Comparison of ENCODE assay signal across 13 mouse cellular contexts in genomic region chr4:89474836-89475541, GRCm38 (mm10).
DNase-seq lines count a peak whose midpoint lies in the region; ATAC-seq and TF ChIP-seq lines count a peak whose summit lies in the region.
"Had no signal": no experiment of that assay in that cellular context is flagged by ENCODE, and none has a peak within 500 bp of the region (broad histone marks: within the 10 kb centered on the region; RNA-seq: fewer than 3 reads in every experiment).

No protein-coding gene starts in this region.

- no peak overlapping the region for H3K4me2 ChIP-seq in kidney, embryonic 16.5 days (replicated peaks; ENCODE audit: low read depth, low read length)
- no peak overlapping the region for H3K4me2 ChIP-seq in limb, embryonic 14.5 days (replicated peaks; ENCODE audit: low read depth, low read length, severe bottlenecking)
- no peak overlapping the region for H3K4me2 ChIP-seq in forebrain, embryonic 12.5 days
- H3K4me2 ChIP-seq: lung, embryonic 15.5 days; neural tube, embryonic 13.5 days had no signal

- no peak for TF ChIP-seq POLR2A in kidney, adult 2 months (IDR thresholded peaks at IDR 0.05; ENCODE audit: low read depth, low read length)
- TF ChIP-seq POLR2A in limb, embryonic 14.5 days (IDR thresholded peaks at IDR 0.05; ENCODE audit: borderline replicate concordance, extremely low read depth, insufficient read depth, insufficient read length) = no peak

- no peaks in the 10 kb centered on the region for H3K27me3 ChIP-seq in kidney, embryonic 16.5 days (ENCODE audit: insufficient read depth, low read length)
- H3K27me3 ChIP-seq in kidney, adult 2 months (replicated peaks; ENCODE audit: control insufficient read depth, insufficient read depth, low read length) = no peaks in the 10 kb centered on the region; the same call in 1 of the 2 replicates
- H3K27me3 ChIP-seq in limb, embryonic 14.5 days (ENCODE audit: control insufficient read depth, insufficient read depth, low read length) = no peaks in the 10 kb centered on the region
- H3K27me3 ChIP-seq in forebrain, embryonic 12.5 days = no peaks in the 10 kb centered on the region
- H3K27me3 ChIP-seq: lung, embryonic 15.5 days; neural tube, embryonic 13.5 days had no signal

- no peak for TF ChIP-seq CTCF in kidney, adult 2 months (conservative IDR thresholded peaks at IDR 0.05; ENCODE audit: insufficient read depth, insufficient read length, low read depth, low read length)

- peak; percentile 78; the same call in 1 of the 2 replicates for ATAC-seq in kidney, embryonic 16.5 days (ENCODE audit: low FRiP score, low TSS enrichment)
- no peak for ATAC-seq in limb, embryonic 14.5 days (ENCODE audit: low FRiP score, low read depth)
- ATAC-seq in forebrain, embryonic 12.5 days (ENCODE audit: low FRiP score) = no peak

- H3K27ac ChIP-seq in kidney, embryonic 16.5 days (ENCODE audit: low read length) = no peak overlapping the region
- no peak overlapping the region for H3K27ac ChIP-seq in kidney, adult 2 months (ENCODE audit: insufficient read depth, low read depth, low read length)
- no peak overlapping the region for H3K27ac ChIP-seq in limb, embryonic 14.5 days (replicated peaks; ENCODE audit: low read depth, low read length)
- H3K27ac ChIP-seq in forebrain, embryonic 12.5 days = no peak overlapping the region
- H3K27ac ChIP-seq: heart, adult 2 months; lung, embryonic 15.5 days; neural tube, embryonic 13.5 days had no signal

- H3K36me3 ChIP-seq in kidney, embryonic 16.5 days (ENCODE audit: insufficient read depth, low read length) = no peaks in the 10 kb centered on the region
- H3K36me3 ChIP-seq in kidney, adult 2 months (ENCODE audit: control insufficient read depth, insufficient read depth, low read length) = no peaks in the 10 kb centered on the region
- no peaks in the 10 kb centered on the region for H3K36me3 ChIP-seq in limb, embryonic 14.5 days (ENCODE audit: control insufficient read depth, insufficient read depth, low read length)
- no peaks in the 10 kb centered on the region for H3K36me3 ChIP-seq in forebrain, embryonic 12.5 days (replicated peaks)
- H3K36me3 ChIP-seq: lung, embryonic 15.5 days; neural tube, embryonic 13.5 days had no signal

- no peak for DNase-seq in kidney, adult 2 months
- peak; percentile 41 for DNase-seq in ZHBTc4 (ENCODE audit: low read depth, low spot score)
- peak; percentile 13 for DNase-seq in limb, embryonic 14.5 days (ENCODE audit: low spot score)
- peak; percentile 19 for DNase-seq in mesoderm, embryonic 11.5 days (ENCODE audit: low read depth, low spot score)
- DNase-seq in right cerebral cortex, postnatal 4 days = no peak
- DNase-seq: cerebellum, postnatal 14 days; heart, adult 2 months; kidney, postnatal 14 days; midbrain, embryonic 14.5 days had no signal

- no peak overlapping the region for H3K9ac ChIP-seq in kidney, embryonic 16.5 days (replicated peaks; ENCODE audit: low read length)
- no peak overlapping the region for H3K9ac ChIP-seq in limb, embryonic 14.5 days (ENCODE audit: low read depth, low read length, severe bottlenecking)
- no peak overlapping the region for H3K9ac ChIP-seq in forebrain, embryonic 12.5 days
- H3K9ac ChIP-seq: lung, embryonic 15.5 days; neural tube, embryonic 13.5 days had no signal

- peaks cover 8% of the 10 kb centered on the region for H3K4me1 ChIP-seq in kidney, embryonic 16.5 days (ENCODE audit: insufficient read depth, low read length)
- no peaks in the 10 kb centered on the region for H3K4me1 ChIP-seq in kidney, adult 2 months (ENCODE audit: control insufficient read depth, insufficient read depth, low read length)
- H3K4me1 ChIP-seq in limb, embryonic 14.5 days (ENCODE audit: control insufficient read depth, insufficient read depth, low read length) = peaks cover 5% of the 10 kb centered on the region; the same call in 1 of the 2 replicates
- H3K4me1 ChIP-seq in forebrain, embryonic 12.5 days = peaks cover 4% of the 10 kb centered on the region; the same call in 1 of the 2 replicates
- H3K4me1 ChIP-seq: lung, embryonic 15.5 days had no signal

- 28% methylated on average over 7 of the region's 7 CpGs for WGBS in kidney, embryonic 16.5 days
- WGBS in kidney, adult 2 months = 40% methylated on average over 7 of the region's 7 CpGs
- 34% methylated on average over 7 of the region's 7 CpGs for WGBS in limb, embryonic 14.5 days
- WGBS in forebrain, embryonic 12.5 days = 78% methylated on average over 7 of the region's 7 CpGs

- no peak overlapping the region for H3K4me3 ChIP-seq in kidney, embryonic 16.5 days (ENCODE audit: low read length)
- H3K4me3 ChIP-seq in kidney, adult 2 months (ENCODE audit: insufficient read depth, low read depth, low read length) = no peak overlapping the region
- H3K4me3 ChIP-seq in limb, embryonic 14.5 days (replicated peaks; ENCODE audit: low read length) = no peak overlapping the region
- H3K4me3 ChIP-seq in forebrain, embryonic 12.5 days (replicated peaks) = no peak overlapping the region
- H3K4me3 ChIP-seq: heart, adult 2 months; lung, embryonic 15.5 days; neural tube, embryonic 13.5 days had no signal

- no peaks in the 10 kb centered on the region for H3K9me3 ChIP-seq in kidney, embryonic 16.5 days (ENCODE audit: low read length)
- no peaks in the 10 kb centered on the region for H3K9me3 ChIP-seq in limb, embryonic 14.5 days (ENCODE audit: control insufficient read depth, low read length)
- no peaks in the 10 kb centered on the region for H3K9me3 ChIP-seq in forebrain, embryonic 12.5 days
- H3K9me3 ChIP-seq: lung, embryonic 15.5 days; neural tube, embryonic 13.5 days had no signal

Comparison
In these comparisons a context has a peak if more than half of its experiments do, and no peak if none do; other contexts are left out.
1. DNase-seq: peak in ZHBTc4 (single experiment), limb, embryonic 14.5 days (single experiment) and mesoderm, embryonic 11.5 days (single experiment); none in kidney, adult 2 months (single experiment) and right cerebral cortex, postnatal 4 days (single experiment).